Mouse (Mus musculus) cerebellum, adult 2 months (tissue): ENCODE data around the gene Hnrnpm. TPM values are rescaled to one million over a fixed set of nuclear protein-coding genes. Genes with fewer than 3 reads are reported as not detected.
A peak's percentile ranks its signal among the peaks of the same experiment; 100 is the strongest.
"Not testable (repeated sequence)": the region's sequence is repeated elsewhere in the genome, so short reads cannot be mapped to it uniquely, and the experiment has no call there.

Experiments used
- DNase-seq, 2 experiments: peaks; one replicate each; pipeline ENCODE4 v3.0.0; 2021
- H3K27ac ChIP-seq: fragments of 200-500 bp; 2 replicates; pipeline ENCODE4 v1.5.1; 2012; ENCODE audit warnings: low read length, control low read depth, inconsistent platforms; ENCODE audit not compliant: insufficient read depth
- H3K27me3 ChIP-seq: fragments of 200-500 bp; 2 replicates; pipeline ENCODE4 v1.6.1; 2012; ENCODE audit warnings: inconsistent platforms, mild to moderate bottlenecking, low read length, moderate library complexity; ENCODE audit not compliant: control insufficient read depth, insufficient read depth
- H3K4me1 ChIP-seq: fragments of 200-500 bp; 2 replicates; pipeline ENCODE4 v1.6.1; 2011; ENCODE audit warnings: low read length; ENCODE audit not compliant: control insufficient read depth, insufficient read depth
- H3K4me3 ChIP-seq: fragments of 200-500 bp; replicated peaks from 2 replicates; pipeline ENCODE3; 2011; ENCODE audit warnings: mild to moderate bottlenecking, low read depth, low read length, control low read depth; ENCODE audit not compliant: insufficient read depth
- CTCF ChIP-seq: fragments of 200-500 bp; IDR thresholded peaks from 2 replicates; pipeline ENCODE4 v1.5.1; 2011; ENCODE audit warnings: low read depth, mild to moderate bottlenecking, control low read depth, low read length, moderate library complexity, borderline replicate concordance; ENCODE audit not compliant: insufficient read depth
- POLR2A ChIP-seq: fragments of 200-500 bp; IDR thresholded peaks from 2 replicates; pipeline ENCODE4 v1.6.1; 2011; ENCODE audit warnings: low read length, control low read depth, borderline replicate concordance; ENCODE audit not compliant: insufficient read depth
- WGBS: fragments of 180-500 bp; shearing (Covaris S2); methylation state at CpG from one replicate; pipeline ENCODE4 v1.1.7; 2018; 5-methylcytosine and 5-hydroxymethylcytosine counted together
- polyA plus RNA-seq: library from polyadenylated mRNA; depleted of rRNA; stranded (reverse); fragments of >200 nt; gene quantifications from 2 replicates; pipeline ENCODE4 v1.2.3, GENCODE M21; 2012; rRNA removed

Hnrnpm gene
- polyA plus RNA-seq: 270 and 273 TPM in 2 replicates

DNA sequence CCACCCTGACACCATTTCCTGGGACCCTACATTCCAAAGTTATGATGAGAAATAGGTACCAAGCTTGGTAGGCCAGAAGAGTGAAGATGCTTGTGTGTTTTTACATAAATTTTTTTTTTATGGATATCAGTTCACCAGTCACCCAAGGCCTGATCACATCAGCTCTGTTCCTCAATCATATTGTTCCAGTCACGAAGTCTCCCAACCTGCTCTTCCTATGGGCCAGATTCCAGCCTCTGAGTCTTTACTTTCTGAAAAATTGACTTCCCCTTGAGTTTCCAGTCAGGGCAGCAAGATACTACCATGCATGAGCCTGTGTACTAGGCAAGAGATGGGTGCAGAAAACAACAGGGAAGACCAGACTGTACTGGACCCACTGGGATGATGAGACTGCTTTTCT lies at the start of gene Hnrnpm:
Hnrnpm (minus strand) TSS at position 101 of the 400 bp plus-strand sequence.
- Histone ChIP-seq H3K4me1 (no peaks in the 10 kb centered on the region), H3K27me3 (no peaks in the 10 kb centered on the region), H3K4me3 (peak within 1 kb of the TSS; percentile 78), H3K27ac (no peak within 1 kb of the TSS; the same call in 1 of the 2 replicates)
- 98% methylated on average over 1 of the region's 1 CpGs for WGBS
- TF ChIP-seq CTCF: no peak
- no peak for TF ChIP-seq POLR2A
- no peak for DNase-seq

DNA sequence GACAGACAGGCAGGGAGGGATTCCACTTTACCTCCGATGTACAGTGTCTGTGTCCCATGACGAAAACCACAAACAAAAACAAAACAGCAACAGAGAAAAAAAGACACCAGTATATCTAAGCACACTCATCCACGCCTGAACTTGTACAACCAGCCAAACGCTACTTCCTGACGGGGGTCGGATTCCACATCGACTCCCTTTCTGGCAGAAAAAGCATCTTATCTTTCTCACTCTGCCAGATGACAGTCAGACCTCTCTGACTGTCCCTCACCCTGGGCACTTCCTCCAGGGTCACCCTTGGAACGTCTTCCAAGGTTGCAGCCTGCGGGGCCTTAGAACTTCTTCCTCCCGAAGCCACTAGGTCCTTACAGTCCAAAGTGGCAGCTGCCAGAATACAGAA lies 46.9 kb upstream of the Hnrnpm start:
- H3K27ac ChIP-seq, H3K4me1 ChIP-seq, DNase-seq, H3K27me3 ChIP-seq, H3K4me3 ChIP-seq: not testable (repeated sequence)
- WGBS: 71% methylated on average over 10 of the region's 10 CpGs

DNA sequence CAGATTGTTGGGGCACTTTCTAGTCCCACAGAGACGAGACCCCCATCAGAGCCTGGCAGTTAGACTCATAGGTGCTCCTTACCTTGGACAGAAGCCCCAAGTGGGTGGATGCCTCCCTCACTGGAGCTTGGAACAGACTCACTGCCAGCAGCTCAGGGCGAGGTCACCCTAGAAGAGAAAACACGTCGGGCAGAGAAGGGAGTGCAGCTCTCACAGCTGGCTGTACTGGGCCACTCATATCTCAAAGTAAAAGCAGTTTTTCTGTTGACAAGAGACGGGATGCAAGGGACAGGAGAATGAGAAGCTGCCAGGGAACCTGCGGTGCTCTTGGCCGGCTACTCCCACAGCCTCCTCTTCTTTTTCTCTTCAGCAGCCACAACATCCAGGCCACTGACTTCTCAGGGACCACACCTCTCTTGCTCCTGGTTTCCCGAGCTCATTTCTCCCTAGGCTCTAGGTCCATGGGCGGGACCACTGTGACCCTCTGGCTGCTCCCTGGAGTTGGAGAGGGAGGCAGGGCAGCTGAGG lies 46.0 kb upstream of the Hnrnpm start:
- H3K27ac ChIP-seq, DNase-seq, H3K4me1 ChIP-seq, H3K4me3 ChIP-seq, H3K27me3 ChIP-seq: not testable (repeated sequence)
- 32% methylated on average over 9 of the region's 9 CpGs for WGBS

DNA sequence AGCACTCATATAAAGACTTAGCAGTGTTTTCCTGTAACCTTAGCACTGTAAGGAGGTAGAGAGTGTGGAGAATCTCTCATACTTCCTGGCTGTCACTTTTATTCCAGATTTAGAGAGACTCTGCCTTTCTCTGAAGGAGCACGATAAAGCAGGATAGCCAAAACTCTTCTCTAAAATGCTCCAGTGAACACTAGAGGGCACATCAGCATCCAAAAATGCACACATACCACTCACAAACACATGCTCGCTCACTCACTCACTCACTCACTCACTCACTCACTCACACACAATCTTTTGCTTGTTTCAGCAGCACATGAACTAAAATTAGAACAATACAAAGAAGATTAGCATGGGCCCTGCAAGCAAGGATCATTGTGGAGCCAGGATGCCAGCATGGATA lies 42.6 kb upstream of the Hnrnpm start:
- no peaks in the 10 kb centered on the region; the same call in 1 of the 2 replicates for H3K27me3 ChIP-seq
- 42% methylated on average over 2 of the region's 2 CpGs for WGBS
- no peaks in the 10 kb centered on the region for H3K4me1 ChIP-seq
- DNase-seq: no peak
- no peak overlapping the region for H3K27ac ChIP-seq
- no peak overlapping the region for H3K4me3 ChIP-seq
- TF ChIP-seq POLR2A (no peak), CTCF (no peak)

DNA sequence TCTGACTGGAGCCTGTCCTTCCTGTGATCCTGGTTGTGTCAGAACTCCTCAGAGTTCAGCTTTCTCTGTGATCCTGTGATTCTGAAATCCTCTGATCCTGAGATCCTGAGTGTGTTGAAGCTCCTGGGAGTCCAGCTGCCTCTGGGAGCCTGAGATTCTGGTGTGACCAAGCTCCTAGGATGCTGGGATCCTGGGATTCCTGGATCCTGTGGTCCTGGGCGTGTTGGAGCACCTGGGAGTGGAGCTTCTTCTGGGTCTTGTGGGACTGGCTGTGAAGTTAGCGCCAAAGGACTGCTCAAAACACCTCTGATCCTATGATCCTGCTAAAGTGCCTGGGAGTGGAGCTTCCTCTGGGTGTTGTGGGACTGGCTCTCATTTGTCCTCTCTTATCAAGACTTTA lies 41.7 kb upstream of the Hnrnpm start:
- no peak overlapping the region for H3K27ac ChIP-seq
- no peaks in the 10 kb centered on the region for H3K4me1 ChIP-seq
- no peak for DNase-seq
- 70% methylated on average over 2 of the region's 2 CpGs for WGBS
- H3K4me3 ChIP-seq: no peak overlapping the region
- no peak for TF ChIP-seq POLR2A
- no peak for TF ChIP-seq CTCF
- no peaks in the 10 kb centered on the region; the same call in 1 of the 2 replicates for H3K27me3 ChIP-seq

DNA sequence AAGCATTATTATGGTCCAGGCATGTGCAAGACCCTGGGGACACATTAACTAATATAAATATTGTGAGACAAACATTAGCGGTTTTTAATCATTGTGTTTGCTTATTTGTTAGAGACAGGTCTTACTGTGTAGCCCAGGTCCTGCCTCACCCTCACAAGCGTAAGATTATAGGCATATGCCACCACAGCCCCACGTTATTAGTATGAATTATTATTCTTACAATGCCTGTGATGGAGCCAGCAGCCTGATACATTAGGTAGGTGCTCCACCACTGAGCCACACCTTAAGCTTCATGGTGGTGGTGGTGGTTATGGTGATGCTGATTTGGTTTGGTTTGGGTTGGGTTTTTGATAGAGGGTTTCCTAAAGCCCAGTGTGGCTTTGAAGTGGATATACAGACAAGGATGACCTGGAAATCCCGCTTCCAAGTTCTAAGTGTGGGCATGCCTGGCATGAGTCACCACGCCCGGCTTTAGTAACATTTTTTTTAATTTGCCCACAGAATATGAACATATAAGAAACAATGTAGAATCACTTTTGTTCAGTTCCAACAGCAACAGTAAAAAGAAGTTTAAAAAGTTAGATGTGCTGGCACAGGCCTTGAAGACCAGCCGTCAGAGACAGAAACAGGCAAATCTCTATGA lies 33.2 kb upstream of the Hnrnpm start:
- DNase-seq: no peak
- Histone ChIP-seq H3K27ac (no peak overlapping the region), H3K4me3 (no peak overlapping the region), H3K4me1 (no peaks in the 10 kb centered on the region), H3K27me3 (no peaks in the 10 kb centered on the region)
- WGBS: 97% methylated on average over 7 of the region's 7 CpGs
- TF ChIP-seq CTCF: no peak

DNA sequence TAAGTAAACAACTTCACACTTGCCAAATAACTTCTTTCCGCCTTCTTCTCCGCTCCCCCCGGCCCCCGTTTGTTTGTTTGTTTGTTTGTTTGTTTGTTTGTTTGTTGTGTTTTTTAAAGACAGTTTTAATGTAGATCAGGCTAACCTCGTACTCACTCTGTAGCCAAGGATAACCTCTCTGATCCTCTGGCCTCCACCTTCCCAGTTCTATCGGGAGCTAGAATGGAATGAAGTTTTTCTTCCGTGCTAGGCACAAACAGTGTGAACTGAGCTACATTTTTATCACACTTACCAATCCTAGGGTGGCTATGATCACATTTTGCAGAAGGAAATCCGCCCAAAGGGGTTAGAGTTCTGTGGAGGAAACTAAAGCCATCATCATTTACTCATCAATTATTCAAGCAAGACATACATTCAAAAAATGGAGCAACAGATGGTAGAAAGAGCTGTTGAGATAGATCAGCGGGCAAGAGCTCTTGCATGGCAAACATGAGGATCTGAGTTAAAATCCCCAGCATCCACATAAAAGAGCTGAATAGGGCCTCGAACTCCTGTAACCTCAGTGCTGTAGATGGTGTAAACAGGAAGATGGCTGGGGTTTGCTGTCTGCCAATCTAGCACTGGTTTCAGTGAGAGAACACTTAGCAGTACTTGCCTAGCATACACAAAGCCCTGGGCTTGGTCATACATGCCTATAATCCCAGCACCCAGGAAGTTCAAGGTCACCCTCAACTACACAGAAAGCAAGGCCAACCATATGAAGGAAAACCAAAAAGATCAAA lies 32.5 kb upstream of the Hnrnpm start:
- peak in 1 of 2 experiments; percentile 9 for DNase-seq
- no peaks in the 10 kb centered on the region; the same call in 1 of the 2 replicates for H3K4me1 ChIP-seq
- H3K4me3 ChIP-seq: peak overlapping the region; percentile 60
- TF ChIP-seq POLR2A (no peak), CTCF (no peak)
- H3K27me3 ChIP-seq: no peaks in the 10 kb centered on the region
- WGBS: 43% methylated on average over 10 of the region's 10 CpGs
- H3K27ac ChIP-seq: no peak overlapping the region

DNA sequence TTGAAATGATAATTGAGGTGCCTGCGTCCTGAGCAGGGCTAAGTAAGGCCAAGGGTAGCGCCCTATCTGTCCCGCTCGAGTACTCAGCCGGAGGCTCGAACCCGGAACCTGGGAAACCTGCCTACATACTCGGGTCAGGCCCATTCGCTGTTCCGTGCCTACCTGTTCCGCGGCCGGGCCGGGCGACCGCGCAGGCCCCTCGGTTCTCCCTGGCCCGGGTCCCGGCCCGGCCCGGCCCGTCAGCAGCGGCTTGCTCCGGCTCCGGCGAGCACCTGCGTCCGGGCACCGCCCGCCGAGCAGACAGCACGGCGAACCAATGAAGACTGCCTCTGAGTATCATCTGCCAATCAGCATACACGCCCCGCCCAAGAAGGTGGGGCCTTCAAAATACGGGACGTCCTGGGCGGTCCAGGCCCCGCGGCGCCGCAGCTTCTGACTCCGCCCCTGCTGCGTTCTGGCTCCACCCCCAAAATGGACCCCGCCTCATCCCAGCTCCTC lies 31.8 kb upstream of the Hnrnpm start, which contains the start of gene March2:
March2 (minus strand) TSS at position 287 of the 498 bp plus-strand sequence.
- H3K27me3 ChIP-seq: no peaks in the 10 kb centered on the region
- TF ChIP-seq POLR2A (0 out of 2 replicates have a peak, but pooled peaks have one; percentile 51), CTCF (no peak)
- under 1% methylated on average over 46 of the region's 46 CpGs for WGBS
- H3K4me3 ChIP-seq: peak within 1 kb of the TSS; percentile 94
- no peaks in the 10 kb centered on the region; the same call in 1 of the 2 replicates for H3K4me1 ChIP-seq
- peak; percentile 96 to 97 for DNase-seq
- peak within 1 kb of the TSS; percentile 26; the same call in 1 of the 2 replicates for H3K27ac ChIP-seq
